Mouse (Mus musculus) heart, embryonic 13.5 days (tissue): Measurements from ENCODE around the gene Uroc1. TPM values are rescaled to one million over a fixed set of nuclear protein-coding genes. Genes with fewer than 3 reads are reported as not detected.

ENCODE experiments used
- ATAC-seq: fragments of 200-750 bp; cut with Nextera tagmentation; 2 replicates; pipeline ENCODE4 v1.8.0; 2017; ENCODE audit warnings: moderate TSS enrichment; ENCODE audit not compliant: insufficient number of reproducible peaks, low FRiP score, low TSS enrichment; ENCODE audit errors: extremely low read depth
- H3K27ac ChIP-seq: fragments of 300-500 bp; sonication (generic); replicated peaks from 2 replicates; pipeline ENCODE4 v1.5.1; 2015; ENCODE audit warnings: moderate library complexity, mild to moderate bottlenecking, inconsistent platforms
- H3K27me3 ChIP-seq: fragments of 300-500 bp; sonication (generic); replicated peaks from 2 replicates; pipeline ENCODE4 v1.6.1; 2015; ENCODE audit warnings: mild to moderate bottlenecking, inconsistent platforms
- H3K36me3 ChIP-seq: fragments of 300-500 bp; sonication (generic); 2 replicates; pipeline ENCODE4 v1.6.1; 2015; ENCODE audit warnings: mild to moderate bottlenecking, inconsistent platforms
- H3K4me1 ChIP-seq: fragments of 300-500 bp; sonication (generic); 2 replicates; pipeline ENCODE4 v1.6.1; 2015; ENCODE audit warnings: inconsistent platforms
- H3K4me2 ChIP-seq: fragments of 300-500 bp; sonication (generic); 2 replicates; pipeline ENCODE4 v1.6.1; 2015; ENCODE audit warnings: inconsistent platforms, mild to moderate bottlenecking, moderate library complexity
- H3K4me3 ChIP-seq: fragments of 300-500 bp; sonication (generic); 2 replicates; pipeline ENCODE4 v1.5.1; 2015; ENCODE audit warnings: moderate library complexity, mild to moderate bottlenecking, inconsistent platforms
- H3K9ac ChIP-seq: fragments of 300-500 bp; sonication (generic); 2 replicates; pipeline ENCODE4 v1.6.1; 2015; ENCODE audit warnings: inconsistent platforms, mild to moderate bottlenecking, moderate library complexity
- H3K9me3 ChIP-seq: fragments of 300-500 bp; sonication (generic); 2 replicates; pipeline ENCODE4 v1.6.1; 2016; ENCODE audit warnings: inconsistent platforms
- WGBS: fragments of 180-500 bp; shearing (Covaris S2); methylation state at CpG from one replicate; pipeline ENCODE4 v1.1.7; 2015; ENCODE audit warnings: mixed read lengths; 5-methylcytosine and 5-hydroxymethylcytosine counted together
- polyA plus RNA-seq: library from polyadenylated mRNA; unstranded; fragments of >200 nt; fragmentation: Nextera tagmentation; extraction: Ambion mirVana; gene quantifications from 2 replicates; pipeline ENCODE4 v1.2.1, GENCODE M21; 2015

The Uroc1 gene
- polyA plus RNA-seq, 1 experiment from 2014 or later: 0.08 TPM

- Histone ChIP-seq H3K4me3 (no peak overlapping the region), H3K9ac (no peak overlapping the region), H3K27me3 (no peaks in the 10 kb centered on the region; the same call in none of the 2 replicates), H3K27ac (0 out of 2 replicates have a peak overlapping the region, but pooled peaks have one; percentile 30), H3K4me2 (no peak overlapping the region), H3K4me1 (peaks cover 39% of the 10 kb centered on the region), H3K9me3 (no peaks in the 10 kb centered on the region), H3K36me3 (no peaks in the 10 kb centered on the region)
- ATAC-seq: no peak
- 53% methylated on average over 2 of the region's 2 CpGs for WGBS
Measured at GRCm38 (mm10) chr6:90359445-90359844, 26.4 kb downstream of the Uroc1 start.

- no peak overlapping the region for H3K9ac ChIP-seq
- WGBS: 46% methylated on average over 7 of the region's 7 CpGs
- H3K27me3 ChIP-seq: no peaks in the 10 kb centered on the region; the same call in none of the 2 replicates
- peaks cover 39% of the 10 kb centered on the region for H3K4me1 ChIP-seq
- H3K9me3 ChIP-seq: no peaks in the 10 kb centered on the region
- peak overlapping the region; percentile 46 for H3K27ac ChIP-seq
- H3K4me3 ChIP-seq: no peak overlapping the region
- no peak overlapping the region for H3K4me2 ChIP-seq
- ATAC-seq: peak; percentile 21; the same call in 1 of the 2 replicates
- H3K36me3 ChIP-seq: no peaks in the 10 kb centered on the region
Measured at GRCm38 (mm10) chr6:90360024-90360781, 27.1 kb downstream of the Uroc1 start.

- Histone ChIP-seq H3K36me3 (no peaks in the 10 kb centered on the region), H3K27me3 (no peaks in the 10 kb centered on the region; the same call in none of the 2 replicates), H3K4me2 (no peak overlapping the region), H3K4me1 (peaks cover 38% of the 10 kb centered on the region), H3K9me3 (no peaks in the 10 kb centered on the region), H3K27ac (no peak overlapping the region; the same call in 1 of the 2 replicates), H3K9ac (no peak overlapping the region), H3K4me3 (no peak overlapping the region)
- ATAC-seq: no peak
- 76% methylated on average over 6 of the region's 6 CpGs for WGBS
Measured at GRCm38 (mm10) chr6:90360922-90361614, 28.0 kb downstream of the Uroc1 start.

GRCm38 (mm10) chr6:90363301-90363700 is 30.2 kb downstream of the Uroc1 start:
- Histone ChIP-seq H3K27me3 (no peaks in the 10 kb centered on the region; the same call in none of the 2 replicates), H3K36me3 (no peaks in the 10 kb centered on the region), H3K9ac (no peak overlapping the region), H3K4me3 (no peak overlapping the region), H3K4me1 (peaks cover 25% of the 10 kb centered on the region), H3K4me2 (no peak overlapping the region), H3K27ac (no peak overlapping the region), H3K9me3 (no peaks in the 10 kb centered on the region)
- 66% methylated on average over 5 of the region's 5 CpGs for WGBS
- no peak for ATAC-seq

GRCm38 (mm10) chr6:90368976-90369724 is 36.1 kb downstream of the Uroc1 start, which contains the start of gene Zxdc:
TSS of gene Zxdc (plus strand) at chr6:90369492.
- Histone ChIP-seq H3K27ac (peak within 1 kb of the TSS; percentile 90), H3K4me3 (peak within 1 kb of the TSS; percentile 94), H3K4me1 (peaks cover 26% of the 10 kb centered on the region), H3K36me3 (peaks cover 21% of the 10 kb centered on the region), H3K9me3 (no peaks in the 10 kb centered on the region), H3K9ac (peak within 1 kb of the TSS; percentile 94), H3K4me2 (peak within 1 kb of the TSS; percentile 99), H3K27me3 (no peaks in the 10 kb centered on the region; the same call in 1 of the 2 replicates)
- ATAC-seq: peak; percentile 92
- WGBS: 5% methylated on average over 41 of the region's 41 CpGs

- Histone ChIP-seq H3K9ac (peak overlapping the region; percentile 94), H3K4me1 (peaks cover 34% of the 10 kb centered on the region), H3K27ac (peak overlapping the region; percentile 90), H3K4me2 (peak overlapping the region; percentile 99), H3K4me3 (peak overlapping the region; percentile 94), H3K36me3 (peaks cover 29% of the 10 kb centered on the region), H3K27me3 (no peaks in the 10 kb centered on the region; the same call in 1 of the 2 replicates), H3K9me3 (no peaks in the 10 kb centered on the region)
- under 1% methylated on average over 97 of the region's 98 CpGs for WGBS
- ATAC-seq: peak; percentile 38
Measured at GRCm38 (mm10) chr6:90369725-90370553, 36.9 kb downstream of the Uroc1 start.

GRCm38 (mm10) chr6:90374647-90375046 is 41.6 kb downstream of the Uroc1 start:
- H3K9ac ChIP-seq: no peak overlapping the region
- H3K4me2 ChIP-seq: no peak overlapping the region
- H3K36me3 ChIP-seq: peaks cover 75% of the 10 kb centered on the region
- no peak overlapping the region for H3K4me3 ChIP-seq
- no peaks in the 10 kb centered on the region for H3K27me3 ChIP-seq
- no peak overlapping the region for H3K27ac ChIP-seq
- H3K4me1 ChIP-seq: peaks cover 36% of the 10 kb centered on the region
- H3K9me3 ChIP-seq: no peaks in the 10 kb centered on the region
- WGBS: 46% methylated on average over 4 of the region's 4 CpGs
- ATAC-seq: no peak

- Histone ChIP-seq H3K4me3 (no peak overlapping the region), H3K36me3 (peaks cover 97% of the 10 kb centered on the region), H3K4me1 (peaks cover 15% of the 10 kb centered on the region), H3K27ac (no peak overlapping the region), H3K9me3 (no peaks in the 10 kb centered on the region), H3K4me2 (no peak overlapping the region), H3K9ac (no peak overlapping the region), H3K27me3 (no peaks in the 10 kb centered on the region)
- 91% methylated on average over 2 of the region's 2 CpGs for WGBS
- ATAC-seq: no peak
Measured at GRCm38 (mm10) chr6:90377708-90378107, 44.6 kb downstream of the Uroc1 start.

- H3K4me1 ChIP-seq: no peaks in the 10 kb centered on the region
- WGBS: 92% methylated on average over 2 of the region's 2 CpGs
- no peak overlapping the region for H3K4me3 ChIP-seq
- H3K4me2 ChIP-seq: no peak overlapping the region
- H3K9me3 ChIP-seq: no peaks in the 10 kb centered on the region
- H3K36me3 ChIP-seq: peaks cover 97% of the 10 kb centered on the region
- no peak overlapping the region for H3K9ac ChIP-seq
- no peak overlapping the region for H3K27ac ChIP-seq
- H3K27me3 ChIP-seq: no peaks in the 10 kb centered on the region
- no peak for ATAC-seq
Measured at GRCm38 (mm10) chr6:90381465-90381864, 48.4 kb downstream of the Uroc1 start.

GRCm38 (mm10) chr6:90390629-90391028 is 57.5 kb downstream of the Uroc1 start:
- no peaks in the 10 kb centered on the region for H3K4me1 ChIP-seq
- 81% methylated on average over 4 of the region's 4 CpGs for WGBS
- no peak overlapping the region for H3K4me3 ChIP-seq
- H3K36me3 ChIP-seq: peaks cover 80% of the 10 kb centered on the region
- no peaks in the 10 kb centered on the region for H3K27me3 ChIP-seq
- no peaks in the 10 kb centered on the region for H3K9me3 ChIP-seq
- H3K27ac ChIP-seq: no peak overlapping the region
- ATAC-seq: no peak
- no peak overlapping the region for H3K4me2 ChIP-seq
- H3K9ac ChIP-seq: no peak overlapping the region
